Mouse (Mus musculus) large intestine, adult 2 months (tissue): Measurements from ENCODE around the gene Zfp59. TPM values are rescaled to one million over a fixed set of nuclear protein-coding genes. Genes with fewer than 3 reads are reported as not detected.
"Not testable (repeated sequence)": the region's sequence is repeated elsewhere in the genome, so short reads cannot be mapped to it uniquely, and the experiment has no call there.

Experiments used
- DNase-seq: peaks from one replicate; pipeline ENCODE4 v3.0.0-alpha.2; 2012; ENCODE audit warnings: low read depth, low spot score
- WGBS: fragments of 180-500 bp; shearing (Covaris S2); methylation state at CpG from one replicate; pipeline ENCODE4 v1.1.7; 2018; 5-methylcytosine and 5-hydroxymethylcytosine counted together
- polyA plus RNA-seq: library from polyadenylated mRNA; depleted of rRNA; stranded (reverse); fragments of >200 nt; gene quantifications from 2 replicates; pipeline ENCODE4 v1.2.3, GENCODE M21; 2012; rRNA removed

The Zfp59 gene
- polyA plus RNA-seq, 1 experiment, result 0.53 TPM

DNA sequence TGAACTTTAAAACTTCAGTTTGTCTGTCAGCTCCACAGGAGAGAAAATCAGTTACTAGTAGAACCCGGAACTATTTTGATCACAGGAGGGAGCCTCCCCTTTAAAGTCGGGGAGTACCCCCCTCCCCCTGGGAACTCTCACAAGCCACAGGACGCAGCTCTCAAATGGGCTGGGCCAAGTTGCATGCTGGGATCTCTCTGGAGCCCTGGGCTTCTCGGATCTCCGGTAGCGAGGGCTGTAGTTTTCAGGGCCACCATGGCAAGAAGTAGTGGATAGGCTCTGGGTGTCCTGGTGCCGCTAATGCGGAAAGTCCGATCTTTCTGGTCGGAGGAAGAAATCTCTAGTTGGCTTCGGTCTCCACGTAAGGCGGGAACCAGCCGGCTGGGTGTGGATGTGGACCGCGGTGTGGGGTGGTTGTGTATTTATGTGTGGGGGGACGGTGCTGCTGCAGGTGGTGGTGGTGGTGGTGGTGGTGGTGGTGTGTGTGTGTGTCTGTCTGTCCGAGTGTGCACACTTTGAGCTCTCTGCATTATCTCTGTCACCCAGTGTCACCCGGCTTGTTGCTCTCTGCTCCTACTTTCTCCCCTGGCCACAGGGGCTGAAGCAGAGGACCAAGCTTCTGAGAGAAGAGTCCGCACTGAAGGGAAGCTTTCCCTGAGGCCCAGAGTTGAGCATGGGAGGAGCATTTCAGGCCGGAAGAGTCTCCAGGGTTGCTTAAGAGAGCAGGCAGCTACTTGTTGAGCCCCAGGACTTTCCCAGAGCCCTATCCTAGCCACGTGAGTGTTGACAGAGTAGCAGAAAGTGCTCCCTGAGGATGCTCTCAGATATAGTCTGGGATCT lies 22.2 kb downstream of the Zfp59 start:
- peak; percentile 56 for DNase-seq
- WGBS, result under 1% methylated on average over 22 of the region's 22 CpGs

- 78% methylated on average over 5 of the region's 5 CpGs for WGBS
- DNase-seq, result not testable (repeated sequence)
These were observed 24.2 kb downstream of the Zfp59 start for GRCm38 (mm10) chr7:27862578-27862977.

DNA sequence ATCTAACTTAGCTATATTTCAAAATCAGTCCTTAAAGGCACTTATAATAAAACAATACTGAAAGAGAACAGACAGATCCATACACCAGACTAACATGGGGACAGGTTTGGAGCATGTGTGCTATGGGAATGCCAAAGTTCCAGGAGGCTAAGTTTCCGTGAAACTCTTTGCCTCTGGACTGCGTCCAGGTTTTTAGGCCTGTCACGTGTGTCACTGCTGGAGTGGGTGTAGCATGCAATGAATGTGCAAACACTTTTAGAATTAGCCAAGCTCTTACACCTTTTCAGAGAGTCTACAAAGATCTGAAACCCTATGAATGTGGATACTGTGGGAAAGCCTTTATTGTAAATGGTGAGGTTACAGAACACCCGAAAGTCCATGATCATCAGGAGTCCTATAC lies 43.3 kb downstream of the Zfp59 start:
- WGBS, result 99% methylated on average over 4 of the region's 4 CpGs
- DNase-seq, result no peak

DNA sequence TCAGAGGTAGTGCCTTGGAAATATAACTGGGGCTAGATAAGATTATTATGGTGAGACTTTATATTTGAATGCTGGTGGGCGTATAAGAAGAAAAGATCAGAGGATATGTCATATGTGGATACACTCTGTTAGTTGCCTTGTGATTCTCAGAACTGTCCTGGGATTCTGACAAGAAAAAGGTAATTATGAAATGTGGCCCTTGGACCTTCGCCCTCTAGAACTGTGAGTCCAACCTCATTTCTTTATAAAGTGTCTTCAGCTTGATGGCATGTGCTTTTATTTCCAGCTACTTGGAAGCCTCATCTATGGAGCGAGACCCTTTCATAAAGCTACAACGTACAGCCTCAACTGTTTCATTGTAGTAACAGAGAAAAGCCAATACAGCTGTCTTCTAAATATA lies 62.2 kb downstream of the Zfp59 start:
- no peak for DNase-seq
- WGBS, result 96% methylated on average over 4 of the region's 4 CpGs

DNA sequence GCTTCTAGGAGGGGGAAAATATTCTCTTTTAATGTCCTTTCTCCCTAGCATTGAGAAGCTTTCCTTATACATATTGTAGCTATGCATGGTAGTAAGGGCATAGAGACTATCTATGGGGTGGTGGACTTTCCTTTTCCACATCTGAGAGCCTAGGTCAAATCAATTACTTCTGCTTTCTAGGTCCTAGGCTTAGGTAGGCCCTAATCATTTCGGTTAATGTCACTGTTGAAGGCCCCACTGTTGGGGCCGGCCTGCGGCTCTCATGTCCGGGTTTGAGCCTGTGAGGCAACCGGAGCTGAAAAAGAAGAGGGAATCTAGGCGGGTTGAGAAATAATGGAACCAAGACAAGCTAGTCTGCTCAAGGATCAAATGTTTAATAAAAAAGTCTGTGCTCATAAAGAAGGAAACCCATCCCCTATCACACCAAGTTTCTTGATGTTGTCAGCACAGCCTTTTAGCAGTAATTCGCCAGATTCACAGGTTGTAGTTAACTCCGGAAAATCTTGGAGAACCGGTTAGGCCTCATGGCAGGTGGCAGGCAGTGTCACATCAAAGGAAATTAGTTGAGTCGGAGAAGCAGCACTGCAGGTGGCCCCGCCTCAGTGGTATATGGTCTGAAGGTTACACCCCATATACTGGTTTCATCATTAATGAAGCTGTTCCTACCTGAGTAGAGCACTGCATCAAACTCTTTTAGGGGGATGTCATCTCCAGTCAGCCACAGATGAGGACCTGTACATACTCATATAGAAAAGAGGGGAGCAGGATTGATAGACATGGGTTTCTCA lies 66.8 kb downstream of the Zfp59 start:
- no peak for DNase-seq

More for the DNA sequence above, 66.8 kb downstream of the Zfp59 start:
- 29% methylated on average over 11 of the region's 11 CpGs for WGBS

Other genes starting within 250 kb of the Zfp59 start
- 40.2 and 44.7 TPM in 2 replicates for gene Akt2, start 247.1 kb upstream of the Zfp59 start, polyA plus RNA-seq
- gene Ttc9b, start 184.7 kb upstream of the Zfp59 start, polyA plus RNA-seq, result 0.12 and 0.38 TPM in 2 replicates
- 10.8 and 11.4 TPM in 2 replicates for gene Map3k10, start 164.0 kb upstream of the Zfp59 start, polyA plus RNA-seq
- gene Zfp607b, start 149.3 kb upstream of the Zfp59 start, polyA plus RNA-seq, result 0.10 TPM in 2 replicates
- 1.1 and 1.2 TPM in 2 replicates for gene Zfp60, start 107.2 kb upstream of the Zfp59 start, polyA plus RNA-seq
- gene Zfp626, start 31.4 kb upstream of the Zfp59 start, polyA plus RNA-seq, result 0.73 and 1.2 TPM in 2 replicates
- 0.37 and 0.80 TPM in 2 replicates for gene Zfp607a, start 18.9 kb downstream of the Zfp59 start, polyA plus RNA-seq
- gene Zfp974, start 90.9 kb downstream of the Zfp59 start, polyA plus RNA-seq, result 1.1 and 1.7 TPM in 2 replicates
- gene Zfp780b, start 140.6 kb downstream of the Zfp59 start, polyA plus RNA-seq, result 1.2 and 1.5 TPM in 2 replicates
- 0.33 and 0.36 TPM in 2 replicates for gene Zfp850, start 175.5 kb downstream of the Zfp59 start, polyA plus RNA-seq
- gene Psmc4, start 211.5 kb downstream of the Zfp59 start, polyA plus RNA-seq, result 124 and 133 TPM in 2 replicates
- gene Fcgbp, start 232.6 kb downstream of the Zfp59 start, polyA plus RNA-seq, result 2,978 and 3,484 TPM in 2 replicates